Mouse (Mus musculus): ENCODE measurements around the gene Wipf3. TPM values are rescaled to one million over a fixed set of nuclear protein-coding genes. Genes with fewer than 3 reads are reported as not detected.

Wipf3 gene
- total RNA-seq, 1 experiment from 2014 or later, result 5.0 TPM

GRCm38 (mm10) chr6:54537053-54537452 is 107.7 kb downstream of the Wipf3 start:
- DNase-seq, result no peak

GRCm38 (mm10) chr6:54538773-54539173 is 109.4 kb downstream of the Wipf3 start:
- no peak for DNase-seq

- no peak for DNase-seq
These were observed 110.0 kb downstream of the Wipf3 start for GRCm38 (mm10) chr6:54539396-54539795.

GRCm38 (mm10) chr6:54540252-54540887 is 111.0 kb downstream of the Wipf3 start:
- peak; percentile 87 for DNase-seq

GRCm38 (mm10) chr6:54542836-54543235 is 113.4 kb downstream of the Wipf3 start:
- DNase-seq, result no peak

GRCm38 (mm10) chr6:54543646-54544045 is 114.2 kb downstream of the Wipf3 start:
- DNase-seq, result no peak

- DNase-seq, result peak; percentile 41
These were observed 119.1 kb downstream of the Wipf3 start for GRCm38 (mm10) chr6:54548314-54549019.

- no peak for DNase-seq
These were observed 119.9 kb downstream of the Wipf3 start for GRCm38 (mm10) chr6:54549311-54549710.

GRCm38 (mm10) chr6:54550801-54551323 is 121.5 kb downstream of the Wipf3 start:
- no peak for DNase-seq

GRCm38 (mm10) chr6:54552721-54553413 is 123.5 kb downstream of the Wipf3 start:
- no peak for DNase-seq

Other genes starting within 250 kb of the Wipf3 start
- 3.9 and 4.6 TPM in 2 replicates for gene Prr15, start 103.8 kb upstream of the Wipf3 start, total RNA-seq (2021)
- 24.8 and 31.0 TPM in 2 replicates for gene Scrn1, start 136.9 kb downstream of the Wipf3 start, total RNA-seq (2021)
- gene Plekha8, start 165.5 kb downstream of the Wipf3 start, total RNA-seq (2021), result 16.3 and 16.9 TPM in 2 replicates
- 17.9 and 20.1 TPM in 2 replicates for gene Fkbp14, start 167.7 kb downstream of the Wipf3 start, total RNA-seq (2021)

Measured in adrenal gland, postnatal 14 days (tissue).